Mouse (Mus musculus): ENCODE measurements at regions not wholly inside any gene's neighbourhood (a gene's known extent, or its start where the extent isn't known, plus 50 kb on each side); places are given as distances from the start of the nearest gene placed in this dataset.
A peak's percentile ranks its signal among the peaks of the same experiment; 100 is the strongest.
"Not testable (repeated sequence)": the region's sequence is repeated elsewhere in the genome, so short reads cannot be mapped to it uniquely, and the experiment has no call there.

DNA sequence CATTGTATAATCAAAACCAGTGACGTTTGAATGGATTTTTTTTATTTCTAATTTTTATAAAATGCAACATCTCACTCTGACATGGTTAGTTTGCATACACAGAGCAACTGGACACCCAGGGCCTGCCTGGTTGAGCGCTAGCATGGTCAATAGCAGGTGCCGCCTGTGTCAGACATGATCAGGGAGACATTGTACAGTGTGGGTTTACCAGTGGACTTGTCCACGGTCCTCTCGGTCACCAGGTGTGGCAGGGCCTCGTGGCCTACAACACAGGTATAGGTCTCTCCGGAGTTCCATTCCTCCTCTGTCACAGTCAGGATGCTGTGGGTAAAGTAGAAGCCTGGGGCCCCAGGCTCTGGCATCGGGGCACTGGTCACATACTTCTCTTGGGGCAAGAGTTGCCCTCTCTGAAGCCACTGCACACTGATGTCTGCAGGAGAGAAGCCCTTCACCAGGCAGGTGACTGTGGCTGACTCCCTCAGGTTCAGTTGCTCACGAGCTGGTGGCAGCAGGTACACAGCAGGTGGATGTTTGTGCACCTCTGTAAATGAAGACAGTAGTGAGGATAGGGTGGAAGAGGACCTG is 68.5 kb upstream of the Adam6b start:
- 77% methylated on average over 9 of the region's 9 CpGs for WGBS
- TF ChIP-seq CTCF (IDR thresholded peaks at IDR 0.05; ENCODE audit: insufficient read depth, low read length) (no peak), POLR2A (IDR thresholded peaks at IDR 0.05; ENCODE audit: borderline replicate concordance, extremely low read depth, low read depth, low read length) (no peak)
- DNase-seq = no peak
- no peaks in the 10 kb centered on the region for H3K4me1 ChIP-seq (ENCODE audit: control insufficient read depth, insufficient read depth, low read length)
- no peak overlapping the region for H3K4me3 ChIP-seq (replicated peaks; ENCODE audit: extremely low read depth, low read depth, low read length)

DNA sequence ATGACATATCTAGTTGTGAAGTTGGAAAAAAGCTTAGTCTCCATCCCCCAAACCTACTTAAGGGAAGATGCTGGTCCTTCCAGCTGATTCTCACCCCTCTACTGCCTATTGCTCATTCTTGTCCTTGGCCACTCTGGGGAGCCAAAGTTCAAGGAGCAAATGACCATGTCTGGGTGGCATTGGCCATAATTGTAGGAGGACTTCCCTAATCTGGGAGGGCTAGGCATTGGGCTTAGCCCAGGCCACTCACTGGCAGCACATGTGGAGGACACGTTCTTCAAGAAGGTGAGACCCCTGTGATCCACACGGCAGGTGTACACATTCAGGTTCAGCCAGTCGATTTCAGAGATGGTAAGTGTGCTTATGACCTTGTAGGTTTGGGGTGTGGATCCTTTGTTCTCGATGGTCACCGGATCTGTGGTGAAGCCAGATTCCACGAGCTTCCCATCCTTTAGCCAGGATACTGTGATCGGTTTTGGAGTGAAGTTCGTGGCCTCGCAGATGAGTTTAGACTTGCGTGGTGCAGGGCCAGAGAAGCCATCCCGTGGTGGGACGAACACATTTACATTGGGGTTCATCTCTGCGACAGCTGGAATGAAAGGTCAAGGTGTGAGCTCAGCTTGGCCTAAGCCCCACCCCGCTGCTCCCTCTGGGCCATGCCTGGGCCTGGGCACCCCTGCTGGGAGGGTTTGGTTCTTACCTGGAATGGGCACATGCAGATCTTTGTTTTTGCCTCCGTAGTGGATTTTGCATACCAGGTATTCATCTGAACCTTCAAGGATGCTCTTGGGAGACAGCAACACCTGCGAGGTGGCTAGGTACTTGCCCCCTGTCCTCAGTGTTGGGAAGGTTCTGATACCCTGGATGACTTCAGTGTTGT is 67.4 kb upstream of the Adam6b start:
- 81% methylated on average over 16 of the region's 16 CpGs for WGBS
- Histone ChIP-seq H3K4me1 (ENCODE audit: control insufficient read depth, insufficient read depth, low read length) (no peaks in the 10 kb centered on the region), H3K4me3 (replicated peaks; ENCODE audit: extremely low read depth, low read depth, low read length) (no peak overlapping the region)
- TF ChIP-seq CTCF (IDR thresholded peaks at IDR 0.05; ENCODE audit: insufficient read depth, low read length) = no peak
- no peak for DNase-seq

DNA sequence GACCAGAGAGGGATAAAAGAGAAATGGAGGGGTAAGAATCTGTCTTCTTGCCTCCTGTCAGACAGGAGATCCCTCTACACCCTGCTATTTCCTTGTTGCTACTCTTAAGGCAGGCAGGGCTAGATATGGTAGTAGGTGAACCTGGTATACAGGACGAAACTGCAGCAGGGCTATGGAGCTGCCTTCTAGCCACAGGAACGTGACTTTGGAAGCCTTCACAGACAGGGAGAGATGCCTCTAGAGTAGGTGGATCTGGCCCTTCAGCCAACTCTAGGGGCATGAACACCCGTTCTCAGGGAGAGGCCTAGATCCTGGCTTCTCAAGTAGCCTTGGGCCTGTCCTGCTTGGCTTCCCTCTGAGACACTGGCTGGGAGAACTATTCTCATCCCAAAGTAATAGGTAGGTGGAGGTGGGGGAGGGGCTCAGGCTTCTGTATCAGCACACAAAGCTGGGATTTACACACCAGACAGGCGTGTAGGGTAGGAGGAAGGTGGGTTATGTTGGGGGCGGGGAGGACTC is 66.5 kb upstream of the Adam6b start:
- no peak overlapping the region for H3K4me3 ChIP-seq (replicated peaks; ENCODE audit: extremely low read depth, low read depth, low read length)
- TF ChIP-seq POLR2A (IDR thresholded peaks at IDR 0.05; ENCODE audit: borderline replicate concordance, extremely low read depth, low read depth, low read length) = no peak
- TF ChIP-seq CTCF (IDR thresholded peaks at IDR 0.05; ENCODE audit: insufficient read depth, low read length) = no peak
- DNase-seq = no peak
- WGBS = 73% methylated on average over 5 of the region's 5 CpGs
- H3K4me1 ChIP-seq (ENCODE audit: control insufficient read depth, insufficient read depth, low read length) = no peaks in the 10 kb centered on the region

DNA sequence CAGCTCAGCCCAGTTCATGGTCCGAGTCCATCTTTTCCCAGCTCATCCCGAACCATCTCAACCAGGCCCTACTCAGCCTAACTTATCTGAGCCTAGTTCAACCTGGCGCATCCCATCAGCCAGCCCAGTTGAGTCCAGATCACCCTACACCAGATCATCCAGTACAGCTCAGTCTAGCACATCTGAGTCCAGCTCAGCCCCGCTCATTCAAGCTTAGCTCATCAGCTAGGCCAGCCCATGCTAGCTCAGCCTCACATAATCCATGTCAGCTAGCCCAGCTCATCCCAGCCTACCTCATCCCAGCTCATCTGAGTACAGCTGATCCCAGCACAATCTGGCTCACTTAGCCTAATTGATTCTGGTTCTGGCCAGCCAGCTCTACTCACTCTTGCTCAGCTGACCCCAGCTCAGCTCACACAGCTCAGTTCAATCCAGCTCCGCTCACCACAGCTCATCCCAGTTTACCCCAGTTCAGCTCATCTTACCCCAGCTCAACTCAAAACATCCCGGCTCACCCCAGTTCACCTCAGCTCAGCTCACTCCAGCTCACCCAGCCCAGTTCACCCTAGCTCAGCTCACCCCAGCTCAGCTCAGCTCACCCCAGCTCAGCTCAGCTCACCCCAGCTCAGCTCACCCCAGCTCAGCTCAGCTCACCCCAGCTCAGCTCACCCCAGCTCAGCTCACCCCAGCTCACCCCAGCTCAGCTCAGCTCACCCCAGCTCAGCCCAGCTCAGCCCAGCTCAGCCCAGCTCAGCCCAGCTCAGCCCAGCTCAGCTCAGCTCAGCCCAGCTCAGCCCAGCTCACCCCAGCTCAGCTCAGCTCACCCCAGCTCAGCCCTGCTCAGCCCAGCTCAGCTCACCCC is 65.3 kb upstream of the Adam6b start:
- DNase-seq = no peak
- TF ChIP-seq POLR2A (IDR thresholded peaks at IDR 0.05; ENCODE audit: borderline replicate concordance, extremely low read depth, low read depth, low read length) (no peak), CTCF (IDR thresholded peaks at IDR 0.05; ENCODE audit: insufficient read depth, low read length) (no peak)
- WGBS = 85% methylated on average over 6 of the region's 6 CpGs

DNA sequence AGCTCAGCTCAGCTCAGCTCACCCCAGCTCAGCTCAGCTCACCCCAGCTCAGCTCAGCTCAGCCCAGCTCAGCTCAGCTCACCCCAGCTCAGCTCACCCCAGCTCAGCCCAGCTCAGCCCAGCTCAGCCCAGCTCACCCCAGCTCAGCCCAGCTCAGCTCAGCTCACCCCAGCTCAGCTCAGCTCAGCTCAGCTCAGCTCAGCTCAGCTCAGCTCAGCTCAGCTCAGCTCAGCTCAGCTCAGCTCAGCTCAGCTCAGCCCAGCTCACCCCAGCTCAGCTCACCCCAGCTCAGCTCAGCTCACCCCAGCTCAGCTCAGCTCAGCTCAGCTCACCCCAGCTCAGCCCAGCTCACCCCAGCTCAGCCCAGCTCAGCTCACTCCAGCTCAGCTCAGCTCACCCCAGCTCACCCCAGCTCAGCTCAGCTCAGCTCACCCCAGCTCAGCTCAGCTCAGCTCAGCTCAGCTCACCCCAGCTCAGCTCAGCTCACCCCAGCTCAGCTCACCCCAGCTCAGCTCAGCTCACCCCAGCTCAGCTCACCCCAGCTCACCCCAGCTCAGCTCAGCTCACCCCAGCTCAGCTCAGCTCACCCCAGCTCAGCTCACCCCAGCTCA is 64.6 kb upstream of the Adam6b start:
- not testable (repeated sequence) for H3K4me3 ChIP-seq (replicated peaks; ENCODE audit: extremely low read depth, low read depth, low read length); H3K4me1 ChIP-seq (ENCODE audit: control insufficient read depth, insufficient read depth, low read length); DNase-seq

More for the DNA sequence above, 65.3 kb upstream of the Adam6b start:
- Histone ChIP-seq H3K4me3 (replicated peaks; ENCODE audit: extremely low read depth, low read depth, low read length) (peak overlapping the region; percentile 50), H3K4me1 (ENCODE audit: control insufficient read depth, insufficient read depth, low read length) (no peaks in the 10 kb centered on the region)

DNA sequence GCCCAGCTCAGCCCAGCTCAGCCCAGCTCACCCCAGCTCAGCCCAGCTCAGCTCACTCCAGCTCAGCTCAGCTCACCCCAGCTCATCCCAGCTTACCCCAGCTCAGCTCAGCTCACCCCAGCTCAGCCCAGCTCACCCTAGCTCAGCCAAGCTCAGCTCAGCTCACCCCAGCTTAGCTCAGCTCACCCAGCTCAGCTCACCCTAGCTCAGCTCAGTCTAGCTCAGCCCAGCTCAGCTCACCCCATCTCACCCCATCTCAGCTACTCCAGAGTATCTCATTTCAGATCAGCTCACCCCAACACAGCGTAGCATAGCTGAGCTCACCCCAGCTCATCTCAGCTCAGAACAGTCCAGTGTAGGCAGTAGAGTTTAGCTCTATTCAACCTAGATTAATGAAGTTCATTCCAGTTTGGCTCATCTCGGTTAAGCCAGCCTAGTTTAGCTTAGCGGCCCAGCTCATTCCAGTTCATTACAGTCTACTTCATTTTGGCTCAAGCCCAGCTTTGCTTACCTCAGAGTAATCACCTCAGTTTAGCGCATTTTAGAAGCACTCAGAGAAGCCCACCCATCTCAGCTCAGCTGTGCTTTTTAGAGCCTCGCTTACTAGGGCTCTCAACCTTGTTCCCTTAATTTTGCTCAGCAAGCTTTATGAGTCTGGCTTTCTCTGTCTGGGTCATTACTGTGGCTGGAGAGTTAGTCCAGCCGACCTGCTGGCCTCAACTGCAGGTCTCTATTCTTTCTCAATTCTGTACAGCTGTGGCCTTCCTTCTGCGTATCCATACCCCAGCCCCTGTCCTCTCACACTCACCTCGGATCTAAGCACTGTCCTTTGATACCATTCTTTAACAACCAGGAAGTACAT is 63.9 kb upstream of the Adam6b start:
- 57% methylated on average over 8 of the region's 8 CpGs for WGBS
- H3K4me1 ChIP-seq (ENCODE audit: control insufficient read depth, insufficient read depth, low read length) = no peaks in the 10 kb centered on the region
- peak overlapping the region; percentile 75 for H3K4me3 ChIP-seq (replicated peaks; ENCODE audit: extremely low read depth, low read depth, low read length)
- TF ChIP-seq CTCF (IDR thresholded peaks at IDR 0.05; ENCODE audit: insufficient read depth, low read length) (no peak), POLR2A (IDR thresholded peaks at IDR 0.05; ENCODE audit: borderline replicate concordance, extremely low read depth, low read depth, low read length) (no peak)
- no peak for DNase-seq

DNA sequence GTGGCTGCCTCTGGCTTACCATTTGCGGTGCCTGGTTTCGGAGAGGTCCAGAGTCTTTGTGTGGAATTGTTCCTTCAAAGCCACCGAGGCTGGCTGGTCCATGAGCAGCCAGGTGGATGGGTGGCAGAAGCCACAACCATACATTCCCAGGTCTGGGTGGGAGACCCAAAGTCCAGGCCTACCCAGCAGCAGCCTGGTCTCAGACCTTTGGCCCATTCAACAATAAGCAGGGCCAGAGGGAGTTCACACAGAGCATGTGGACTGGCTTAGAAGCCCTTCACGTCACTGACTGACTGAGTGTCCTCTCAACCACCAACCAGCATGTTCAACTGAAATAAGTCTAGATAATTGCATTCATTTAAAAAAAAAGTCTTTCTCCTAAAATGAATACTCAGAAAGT is 62.7 kb upstream of the Adam6b start:
- peak overlapping the region; percentile 54 for H3K4me3 ChIP-seq (replicated peaks; ENCODE audit: extremely low read depth, low read depth, low read length)
- no peaks in the 10 kb centered on the region for H3K4me1 ChIP-seq (ENCODE audit: control insufficient read depth, insufficient read depth, low read length)
- WGBS = 80% methylated on average over 4 of the region's 4 CpGs
- DNase-seq = no peak
- TF ChIP-seq CTCF (IDR thresholded peaks at IDR 0.05; ENCODE audit: insufficient read depth, low read length) (no peak), POLR2A (IDR thresholded peaks at IDR 0.05; ENCODE audit: borderline replicate concordance, extremely low read depth, low read depth, low read length) (no peak)

DNA sequence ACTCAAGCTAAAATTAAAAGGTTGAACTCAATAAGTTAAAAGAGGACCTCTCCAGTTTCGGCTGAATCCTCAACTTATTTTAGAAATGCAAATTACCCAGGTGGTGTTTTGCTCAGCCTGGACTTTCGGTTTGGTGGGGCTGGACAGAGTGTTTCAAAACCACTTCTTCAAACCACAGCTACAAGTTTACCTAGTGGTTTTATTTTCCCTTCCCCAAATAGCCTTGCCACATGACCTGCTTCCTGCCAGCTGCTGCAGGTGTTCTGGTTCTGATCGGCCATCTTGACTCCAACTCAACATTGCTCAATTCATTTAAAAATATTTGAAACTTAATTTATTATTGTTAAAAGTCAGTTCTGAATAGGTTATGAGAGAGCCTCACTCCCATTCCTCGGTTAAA is 62.0 kb upstream of the Adam6b start:
- TF ChIP-seq POLR2A (IDR thresholded peaks at IDR 0.05; ENCODE audit: borderline replicate concordance, extremely low read depth, low read depth, low read length) (no peak), CTCF (IDR thresholded peaks at IDR 0.05; ENCODE audit: insufficient read depth, low read length) (no peak)
- no peak for DNase-seq
- H3K4me3 ChIP-seq (replicated peaks; ENCODE audit: extremely low read depth, low read depth, low read length) = no peak overlapping the region
- no peaks in the 10 kb centered on the region for H3K4me1 ChIP-seq (ENCODE audit: control insufficient read depth, insufficient read depth, low read length)
- WGBS = 48% methylated on average over 4 of the region's 4 CpGs
